ENCODE assay signal across 16 mouse cellular contexts in the genomic region with DNA sequence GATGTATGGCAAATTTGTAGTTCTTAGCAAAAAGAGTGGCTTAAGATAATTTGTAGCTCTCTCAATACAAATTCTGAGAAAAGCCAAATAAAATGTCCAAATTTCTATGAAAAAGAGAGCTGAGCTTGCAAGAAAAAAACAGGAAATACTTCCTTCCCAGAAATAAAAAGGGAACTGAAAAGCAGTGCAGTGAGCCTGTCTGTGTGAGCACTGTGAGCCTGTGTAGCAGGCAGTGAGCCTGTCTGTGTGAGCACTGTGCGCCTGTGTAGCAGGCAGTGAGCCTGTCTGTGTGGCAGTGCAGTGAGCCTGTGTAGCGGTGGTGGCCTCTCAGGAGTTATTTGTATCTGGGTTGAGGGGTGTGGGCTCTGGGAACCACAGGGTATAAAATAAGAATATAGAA.
DNase-seq lines count a peak whose midpoint lies in the region; ATAC-seq and TF ChIP-seq lines count a peak whose summit lies in the region.
"Had no signal": no experiment of that assay in that cellular context is flagged by ENCODE, and none has a peak within 500 bp of the region (broad histone marks: within the 10 kb centered on the region; RNA-seq: fewer than 3 reads in every experiment).

No protein-coding gene starts in this region.

- H3K36me3 ChIP-seq in forebrain, embryonic 10.5 days (replicated peaks): no peaks in the 10 kb centered on the region
- H3K36me3 ChIP-seq in forebrain, embryonic 14.5 days (ENCODE audit: control insufficient read depth, insufficient read depth, low read length): no peaks in the 10 kb centered on the region
- no peaks in the 10 kb centered on the region for H3K36me3 ChIP-seq in midbrain, embryonic 11.5 days (ENCODE audit: control insufficient read depth, insufficient read depth, low read length)
- no peaks in the 10 kb centered on the region for H3K36me3 ChIP-seq in midbrain, postnatal 0 days (ENCODE audit: insufficient read depth, low read length)
- H3K36me3 ChIP-seq: heart, embryonic 15.5 days had no signal

- WGBS in forebrain, embryonic 10.5 days: 29% methylated on average over 2 of the region's 2 CpGs
- WGBS in forebrain, embryonic 14.5 days: 20% methylated on average over 2 of the region's 2 CpGs
- 33% methylated on average over 2 of the region's 2 CpGs for WGBS in midbrain, embryonic 11.5 days
- WGBS in midbrain, postnatal 0 days: 27% methylated on average over 2 of the region's 2 CpGs

- no peak for ATAC-seq in forebrain, embryonic 14.5 days
- peak; percentile 92 for ATAC-seq in midbrain, embryonic 11.5 days (ENCODE audit: low FRiP score)
- no peak for ATAC-seq in midbrain, postnatal 0 days (ENCODE audit: low FRiP score)
- ATAC-seq in neutrophil, adult 5-6 weeks (ENCODE audit: extremely low read depth, insufficient number of reproducible peaks, low FRiP score, poor library complexity, severe bottlenecking): peak; percentile 33; the same call in 1 of the 2 replicates
- ATAC-seq: intestine, postnatal 0 days had no signal

- H3K9ac ChIP-seq in forebrain, embryonic 14.5 days (ENCODE audit: low read length): no peak overlapping the region
- no peak overlapping the region for H3K9ac ChIP-seq in midbrain, embryonic 11.5 days (ENCODE audit: low read length)
- H3K9ac ChIP-seq in midbrain, postnatal 0 days (replicated peaks; ENCODE audit: low read length, poor library complexity, severe bottlenecking): no peak overlapping the region
- H3K9ac ChIP-seq: heart, embryonic 15.5 days; liver, embryonic 14.5 days had no signal

- no peak for DNase-seq in forebrain, embryonic 10.5 days (ENCODE audit: extremely low spot score, low spot score)
- no peak for DNase-seq in forebrain, embryonic 14.5 days (ENCODE audit: low spot score)
- no peak for DNase-seq in midbrain, embryonic 11.5 days (ENCODE audit: low spot score, missing footprints)
- DNase-seq in midbrain, postnatal 0 days (ENCODE audit: low spot score): no peak
- DNase-seq in left cerebral cortex, adult 18-20 months (ENCODE audit: low spot score in 2 of 2): no peak
- DNase-seq in left cerebral cortex, adult 11 months (ENCODE audit: low spot score): no peak
- DNase-seq in ovary, adult 18-20 months (ENCODE audit: low spot score): no peak
- DNase-seq: adrenal gland, postnatal 10 days; cerebellum, adult 2 months; gastrocnemius, postnatal 10 days; retina, postnatal 1 day had no signal

- H3K4me2 ChIP-seq in forebrain, embryonic 14.5 days (ENCODE audit: low read length): no peak overlapping the region
- H3K4me2 ChIP-seq in midbrain, embryonic 11.5 days: no peak overlapping the region
- no peak overlapping the region for H3K4me2 ChIP-seq in midbrain, postnatal 0 days (ENCODE audit: low read depth, low read length, poor library complexity, severe bottlenecking)
- H3K4me2 ChIP-seq: heart, embryonic 15.5 days had no signal

- no peaks in the 10 kb centered on the region for H3K27me3 ChIP-seq in forebrain, embryonic 10.5 days (ENCODE audit: poor library complexity, severe bottlenecking)
- no peaks in the 10 kb centered on the region for H3K27me3 ChIP-seq in forebrain, embryonic 14.5 days (replicated peaks; ENCODE audit: control insufficient read depth, insufficient read depth, low read length)
- H3K27me3 ChIP-seq in midbrain, embryonic 11.5 days (ENCODE audit: control insufficient read depth, insufficient read depth, low read length): no peaks in the 10 kb centered on the region
- no peaks in the 10 kb centered on the region for H3K27me3 ChIP-seq in midbrain, postnatal 0 days (ENCODE audit: insufficient read depth, low read length)
- H3K27me3 ChIP-seq: heart, embryonic 15.5 days had no signal

- peak overlapping the region; percentile 71; the same call in 1 of the 2 replicates for H3K27ac ChIP-seq in forebrain, embryonic 10.5 days
- H3K27ac ChIP-seq in forebrain, embryonic 14.5 days (ENCODE audit: low read depth, low read length): no peak overlapping the region
- H3K27ac ChIP-seq in midbrain, embryonic 11.5 days (ENCODE audit: low read depth, low read length): no peak overlapping the region
- H3K27ac ChIP-seq in midbrain, postnatal 0 days (ENCODE audit: low read depth, low read length): no peak overlapping the region
- H3K27ac ChIP-seq: heart, embryonic 15.5 days; liver, embryonic 14.5 days; stomach, postnatal 0 days had no signal

- H3K4me1 ChIP-seq in forebrain, embryonic 10.5 days: peaks cover 9% of the 10 kb centered on the region
- H3K4me1 ChIP-seq in forebrain, embryonic 14.5 days (ENCODE audit: control insufficient read depth, insufficient read depth, low read length): no peaks in the 10 kb centered on the region
- H3K4me1 ChIP-seq in midbrain, embryonic 11.5 days (ENCODE audit: control insufficient read depth, insufficient read depth, low read length): no peaks in the 10 kb centered on the region; the same call in 1 of the 2 replicates
- no peaks in the 10 kb centered on the region for H3K4me1 ChIP-seq in midbrain, postnatal 0 days (ENCODE audit: insufficient read depth, low read length)
- H3K4me1 ChIP-seq: heart, embryonic 15.5 days had no signal

- no peaks in the 10 kb centered on the region for H3K9me3 ChIP-seq in forebrain, embryonic 10.5 days
- no peaks in the 10 kb centered on the region for H3K9me3 ChIP-seq in forebrain, embryonic 14.5 days (replicated peaks; ENCODE audit: control insufficient read depth, low read length)
- no peaks in the 10 kb centered on the region for H3K9me3 ChIP-seq in midbrain, embryonic 11.5 days (ENCODE audit: control insufficient read depth, low read length)
- H3K9me3 ChIP-seq in midbrain, postnatal 0 days (ENCODE audit: low read length): no peaks in the 10 kb centered on the region
- H3K9me3 ChIP-seq: heart, embryonic 15.5 days had no signal

- TF ChIP-seq CTCF in midbrain, postnatal 0 days (IDR thresholded peaks at IDR 0.05): no peak

- H3K4me3 ChIP-seq in forebrain, embryonic 10.5 days: no peak overlapping the region
- no peak overlapping the region for H3K4me3 ChIP-seq in forebrain, embryonic 14.5 days (ENCODE audit: low read depth, low read length)
- no peak overlapping the region for H3K4me3 ChIP-seq in midbrain, embryonic 11.5 days (ENCODE audit: low read depth, low read length)
- no peak overlapping the region for H3K4me3 ChIP-seq in midbrain, postnatal 0 days (ENCODE audit: low read depth, low read length)
- H3K4me3 ChIP-seq: heart, embryonic 15.5 days had no signal

Comparison
In these comparisons a context has a peak if more than half of its experiments do, and no peak if none do; other contexts are left out.
1. ATAC-seq: peak in midbrain, embryonic 11.5 days (single experiment) and neutrophil, adult 5-6 weeks (single experiment); none in forebrain, embryonic 14.5 days (single experiment) and midbrain, postnatal 0 days (single experiment).